ENCODE assay signal across 10 mouse cellular contexts in the genomic region with DNA sequence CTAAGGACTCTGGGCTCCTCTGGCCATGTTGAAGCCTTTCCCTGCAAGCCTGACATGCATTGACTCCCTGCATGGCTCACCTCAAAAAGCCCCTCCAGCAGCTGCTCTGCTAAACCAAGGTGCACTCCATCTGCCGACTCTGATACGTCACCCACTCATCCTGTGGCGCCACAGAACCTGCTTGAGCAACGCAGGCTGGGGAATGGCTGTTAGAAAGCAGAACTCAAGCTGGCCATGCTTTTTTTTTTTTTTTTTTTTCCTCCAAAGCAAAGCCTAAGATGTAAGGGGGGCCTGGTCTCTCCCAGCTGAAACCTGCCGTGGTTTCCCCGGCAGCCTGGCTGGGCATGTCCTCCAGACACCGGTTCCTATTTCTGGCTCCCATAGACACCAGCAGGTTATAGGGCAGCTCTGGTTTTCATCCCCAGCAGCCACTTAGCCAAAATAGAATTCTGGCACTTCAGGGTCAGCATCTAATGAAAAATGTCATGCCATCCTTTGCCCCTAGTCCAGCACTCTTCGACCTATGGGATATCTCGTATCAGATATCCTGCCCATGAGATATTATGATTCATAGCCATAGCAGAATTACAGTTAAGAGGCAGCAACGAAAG. TPM values are rescaled to one million over a fixed set of nuclear protein-coding genes. Genes with fewer than 3 reads are reported as not detected.
A peak's percentile ranks its signal among the peaks of the same experiment; 100 is the strongest.
DNase-seq lines count a peak whose midpoint lies in the region; ATAC-seq and TF ChIP-seq lines count a peak whose summit lies in the region.
"Had no signal": no experiment of that assay in that cellular context is flagged by ENCODE, and none has a peak within 500 bp of the region (broad histone marks: within the 10 kb centered on the region; RNA-seq: fewer than 3 reads in every experiment).

No protein-coding gene starts in this region.

- H3K27me3 ChIP-seq in stomach, embryonic 16.5 days (ENCODE audit: control insufficient read depth, insufficient read depth, low read length) = no peaks in the 10 kb centered on the region; the same call in 1 of the 2 replicates
- H3K27me3 ChIP-seq in stomach, postnatal 0 days (ENCODE audit: control insufficient read depth, insufficient read depth, low read length) = no peaks in the 10 kb centered on the region
- no peaks in the 10 kb centered on the region for H3K27me3 ChIP-seq in hindbrain, embryonic 14.5 days (ENCODE audit: control insufficient read depth, insufficient read depth, low read length)

- H3K4me3 ChIP-seq in gastrocnemius, adult 2 months = no peak overlapping the region
- H3K4me3 ChIP-seq in stomach, embryonic 16.5 days (replicated peaks; ENCODE audit: low read length) = no peak overlapping the region
- H3K4me3 ChIP-seq in stomach, postnatal 0 days (ENCODE audit: low read depth, low read length) = no peak overlapping the region
- H3K4me3 ChIP-seq in hindbrain, embryonic 14.5 days (replicated peaks; ENCODE audit: low read length) = no peak overlapping the region

- TF ChIP-seq EP300 in stomach, postnatal 0 days (optimal IDR thresholded peaks at IDR 0.05) = no peak

- H3K27ac ChIP-seq in gastrocnemius, adult 2 months = peak overlapping the region; percentile 94
- H3K27ac ChIP-seq in stomach, embryonic 16.5 days (ENCODE audit: low read length) = no peak overlapping the region
- H3K27ac ChIP-seq in stomach, postnatal 0 days (replicated peaks) = no peak overlapping the region
- no peak overlapping the region for H3K27ac ChIP-seq in hindbrain, embryonic 14.5 days

- H3K36me3 ChIP-seq in stomach, embryonic 16.5 days (ENCODE audit: control insufficient read depth, insufficient read depth, low read length) = no peaks in the 10 kb centered on the region
- no peaks in the 10 kb centered on the region for H3K36me3 ChIP-seq in stomach, postnatal 0 days (ENCODE audit: control insufficient read depth, insufficient read depth, low read length)
- peaks cover 10% of the 10 kb centered on the region for H3K36me3 ChIP-seq in hindbrain, embryonic 14.5 days (replicated peaks; ENCODE audit: control insufficient read depth, insufficient read depth)

- peaks cover 36% of the 10 kb centered on the region for H3K4me1 ChIP-seq in stomach, embryonic 16.5 days (ENCODE audit: control insufficient read depth, insufficient read depth, low read length)
- peaks cover 10% of the 10 kb centered on the region for H3K4me1 ChIP-seq in stomach, postnatal 0 days (replicated peaks; ENCODE audit: control insufficient read depth, insufficient read depth)
- H3K4me1 ChIP-seq in hindbrain, embryonic 14.5 days (replicated peaks; ENCODE audit: control insufficient read depth, insufficient read depth, low read length) = peaks cover 35% of the 10 kb centered on the region

- 70% methylated on average over 10 of the region's 10 CpGs for WGBS in stomach, embryonic 16.5 days
- 72% methylated on average over 10 of the region's 10 CpGs for WGBS in stomach, postnatal 0 days
- WGBS in hindbrain, embryonic 14.5 days = 85% methylated on average over 10 of the region's 10 CpGs

- peak overlapping the region; percentile 95; the same call in 1 of the 2 replicates for H3K9ac ChIP-seq in stomach, embryonic 16.5 days (ENCODE audit: low read length)
- no peak overlapping the region for H3K9ac ChIP-seq in stomach, postnatal 0 days (ENCODE audit: low read length)
- no peak overlapping the region; the same call in 1 of the 2 replicates for H3K9ac ChIP-seq in hindbrain, embryonic 14.5 days

- DNase-seq in gastrocnemius, adult 2 months = no peak
- no peak for DNase-seq in gastrocnemius, postnatal 25 days
- DNase-seq in stomach, postnatal 0 days (ENCODE audit: low spot score) = no peak
- DNase-seq in hindbrain, embryonic 14.5 days (ENCODE audit: low spot score) = no peak
- no peak for DNase-seq in adrenal gland, postnatal 4 days (ENCODE audit: low spot score in 2 of 2)
- DNase-seq in testis, postnatal 10 days (ENCODE audit: low spot score) = no peak
- DNase-seq in adipocyte (ENCODE audit: low spot score) = no peak

- TF ChIP-seq CTCF in gastrocnemius, adult 2 months (IDR thresholded peaks at IDR 0.05) = no peak
- no peak for TF ChIP-seq CTCF in stomach, postnatal 0 days (IDR thresholded peaks at IDR 0.05; ENCODE audit: low read depth)

- no peaks in the 10 kb centered on the region for H3K9me3 ChIP-seq in stomach, embryonic 16.5 days (replicated peaks; ENCODE audit: control insufficient read depth, low read length)
- no peaks in the 10 kb centered on the region for H3K9me3 ChIP-seq in stomach, postnatal 0 days (ENCODE audit: control insufficient read depth, low read length)
- no peaks in the 10 kb centered on the region for H3K9me3 ChIP-seq in hindbrain, embryonic 14.5 days (ENCODE audit: control insufficient read depth, low read length)

- ATAC-seq in stomach, embryonic 16.5 days (ENCODE audit: insufficient read depth, low FRiP score) = no peak
- ATAC-seq in stomach, postnatal 0 days (ENCODE audit: low FRiP score, low TSS enrichment) = no peak
- ATAC-seq in hindbrain, embryonic 14.5 days (ENCODE audit: low FRiP score) = no peak

- intact Hi-C loops in gastrocnemius, adult 2 months (cut with DNase I) = no loop called here

- no peak overlapping the region for H3K4me2 ChIP-seq in stomach, embryonic 16.5 days (ENCODE audit: low read depth, low read length)
- no peak overlapping the region for H3K4me2 ChIP-seq in stomach, postnatal 0 days (replicated peaks; ENCODE audit: low read depth)
- peak overlapping the region; percentile 92; the same call in 1 of the 2 replicates for H3K4me2 ChIP-seq in hindbrain, embryonic 14.5 days (replicated peaks)

RNA-seq across cellular contexts. Expression of a gene that starts 0.8 kb away (rescaled TPM):
- total RNA-seq in gastrocnemius, adult 2 months (2021) = 10 to 100 TPM; 28.5 to 33.6 TPM
- 10 to 100 TPM; 22.7 to 26.2 TPM for total RNA-seq in gastrocnemius, postnatal 25 days (2021)
- 59.9 and 70.2 TPM in 2 replicates for polyA plus RNA-seq in stomach, embryonic 16.5 days (2015; fragmentation: Nextera tagmentation; extraction: Ambion mirVana)
- 55.9 and 57.8 TPM in 2 replicates for polyA plus RNA-seq in stomach, postnatal 0 days (2015; fragmentation: Nextera tagmentation; extraction: Ambion mirVana)
- 34.2 and 41.0 TPM in 2 replicates for polyA plus RNA-seq in hindbrain, embryonic 14.5 days (2014; fragmentation: Nextera tagmentation; extraction: Ambion mirVana)
- 10 to 100 TPM; 45.5 to 45.6 TPM for total RNA-seq in adrenal gland, postnatal 4 days (2021)

RNA-seq across cellular contexts. Expression of a gene that starts 14.6 kb away (rescaled TPM):
- not detected for total RNA-seq in gastrocnemius, adult 2 months (2021)
- not detected for total RNA-seq in gastrocnemius, postnatal 25 days (2021)
- 0.40 and 1.2 TPM in 2 replicates for polyA plus RNA-seq in stomach, embryonic 16.5 days (2015; fragmentation: Nextera tagmentation; extraction: Ambion mirVana)
- 0.16 and 0.79 TPM in 2 replicates for polyA plus RNA-seq in stomach, postnatal 0 days (2015; fragmentation: Nextera tagmentation; extraction: Ambion mirVana)
- polyA plus RNA-seq in hindbrain, embryonic 14.5 days (2014; fragmentation: Nextera tagmentation; extraction: Ambion mirVana) = 8.4 and 8.5 TPM in 2 replicates
- total RNA-seq in adrenal gland, postnatal 4 days (2021) = 1 to 10 TPM; 3.4 to 3.5 TPM
- total RNA-seq: gastrocnemius, adult 8-10 months had no signal
- polyA plus RNA-seq: C2C12 had no signal

RNA-seq across cellular contexts. Expression of a gene that starts 14.8 kb away (rescaled TPM):
- total RNA-seq in gastrocnemius, adult 2 months (2021) = 10 to 100 TPM; 13.8 to 15.6 TPM
- total RNA-seq in gastrocnemius, postnatal 25 days (2021) = 10 to 100 TPM; 12.2 to 12.7 TPM
- polyA plus RNA-seq in stomach, embryonic 16.5 days (2015; fragmentation: Nextera tagmentation; extraction: Ambion mirVana) = 13.4 and 15.0 TPM in 2 replicates
- 14.3 and 16.3 TPM in 2 replicates for polyA plus RNA-seq in stomach, postnatal 0 days (2015; fragmentation: Nextera tagmentation; extraction: Ambion mirVana)
- 22.2 and 23.0 TPM in 2 replicates for polyA plus RNA-seq in hindbrain, embryonic 14.5 days (2014; fragmentation: Nextera tagmentation; extraction: Ambion mirVana)
- total RNA-seq in adrenal gland, postnatal 4 days (2021) = 10 to 100 TPM; 30.7 to 35.0 TPM

RNA-seq across cellular contexts. Expression of a gene that starts 48.8 kb away (rescaled TPM):
- 1 to 10 TPM; 6.8 to 8.4 TPM for total RNA-seq in gastrocnemius, adult 2 months (2021)
- 1 to 10 TPM; 6.5 to 8.4 TPM for total RNA-seq in gastrocnemius, postnatal 25 days (2021)
- polyA plus RNA-seq in stomach, embryonic 16.5 days (2015; fragmentation: Nextera tagmentation; extraction: Ambion mirVana) = 13.2 and 13.5 TPM in 2 replicates
- polyA plus RNA-seq in stomach, postnatal 0 days (2015; fragmentation: Nextera tagmentation; extraction: Ambion mirVana) = 4.0 and 5.2 TPM in 2 replicates
- 17.2 and 19.1 TPM in 2 replicates for polyA plus RNA-seq in hindbrain, embryonic 14.5 days (2014; fragmentation: Nextera tagmentation; extraction: Ambion mirVana)
- total RNA-seq in adrenal gland, postnatal 4 days (2021) = 10 to 100 TPM; 20.1 to 24.8 TPM

RNA-seq across cellular contexts. Expression of a gene that starts 54.4 kb away (rescaled TPM):
- 1 to 10 TPM; 5.9 to 6.4 TPM for total RNA-seq in gastrocnemius, adult 2 months (2021)
- 1 to 10 TPM; 5.3 to 6.5 TPM for total RNA-seq in gastrocnemius, postnatal 25 days (2021)
- polyA plus RNA-seq in stomach, embryonic 16.5 days (2015; fragmentation: Nextera tagmentation; extraction: Ambion mirVana) = 23.7 and 26.0 TPM in 2 replicates
- polyA plus RNA-seq in stomach, postnatal 0 days (2015; fragmentation: Nextera tagmentation; extraction: Ambion mirVana) = 10.7 and 12.4 TPM in 2 replicates
- polyA plus RNA-seq in hindbrain, embryonic 14.5 days (2014; fragmentation: Nextera tagmentation; extraction: Ambion mirVana) = 17.0 and 19.1 TPM in 2 replicates
- total RNA-seq in adrenal gland, postnatal 4 days (2021) = 10 to 100 TPM; 19.8 TPM

Comparison
In these comparisons a context has a peak if more than half of its experiments do, and no peak if none do; other contexts are left out.
1. RNA of a gene that starts 14.6 kb away (total RNA-seq): 3.4 to 3.5 TPM in adrenal gland, postnatal 4 days; not detected in gastrocnemius, adult 2 months and not detected in gastrocnemius, postnatal 25 days; every median in the first group is over 4 times any median in the second.